Mouse (Mus musculus): Measurements from ENCODE around the gene 6030458C11Rik. TPM values are rescaled to one million over a fixed set of nuclear protein-coding genes. Genes with fewer than 3 reads are reported as not detected.
A peak's percentile ranks its signal among the peaks of the same experiment; 100 is the strongest.

The 6030458C11Rik gene
- 20.1 and 29.3 TPM in 2 replicates for polyA plus RNA-seq (2014; fragmentation: Nextera tagmentation; extraction: Ambion mirVana)

GRCm38 (mm10) chr15:12824197-12824952, at the start of gene 6030458C11Rik, which contains the start of gene Drosha:
Gene 6030458C11Rik (minus strand): TSS chr15:12824649.
Gene Drosha (plus strand): TSS chr15:12824815.
- H3K36me3 ChIP-seq (replicated peaks; ENCODE audit: control insufficient read depth, insufficient read depth), result peaks cover 49% of the 10 kb centered on the region
- peak; percentile 99 for DNase-seq (ENCODE audit: low spot score)
- ATAC-seq (ENCODE audit: low FRiP score), result peak; percentile 100
- H3K4me1 ChIP-seq (replicated peaks; ENCODE audit: control insufficient read depth, insufficient read depth, low read length), result peaks cover 23% of the 10 kb centered on the region
- H3K9me3 ChIP-seq (ENCODE audit: control insufficient read depth, low read length), result no peaks in the 10 kb centered on the region
- H3K4me2 ChIP-seq (replicated peaks), result peak within 1 kb of the TSS; percentile 81
- H3K27ac ChIP-seq, result peak within 1 kb of the TSS; percentile 82
- peak within 1 kb of the TSS; percentile 88 for H3K9ac ChIP-seq
- no peaks in the 10 kb centered on the region for H3K27me3 ChIP-seq (ENCODE audit: control insufficient read depth, insufficient read depth, low read length)
- peak within 1 kb of the TSS; percentile 84 for H3K4me3 ChIP-seq (replicated peaks; ENCODE audit: low read length)
- WGBS, result under 1% methylated on average over 67 of the region's 67 CpGs

- WGBS, result 73% methylated on average over 8 of the region's 8 CpGs
- no peak for DNase-seq (ENCODE audit: low spot score)
These were observed 42.8 kb upstream of the 6030458C11Rik start for GRCm38 (mm10) chr15:12867269-12867668.

GRCm38 (mm10) chr15:12865595-12866314, 41.3 kb upstream of the 6030458C11Rik start:
- DNase-seq (ENCODE audit: low spot score) (no peak), ATAC-seq (ENCODE audit: low FRiP score) (no peak)
- Histone ChIP-seq H3K4me3 (replicated peaks; ENCODE audit: low read length) (no peak overlapping the region), H3K27me3 (ENCODE audit: control insufficient read depth, insufficient read depth, low read length) (no peaks in the 10 kb centered on the region), H3K4me1 (replicated peaks; ENCODE audit: control insufficient read depth, insufficient read depth, low read length) (no peaks in the 10 kb centered on the region), H3K4me2 (replicated peaks) (no peak overlapping the region), H3K9me3 (ENCODE audit: control insufficient read depth, low read length) (no peaks in the 10 kb centered on the region), H3K9ac (no peak overlapping the region), H3K36me3 (replicated peaks; ENCODE audit: control insufficient read depth, insufficient read depth) (peaks cover 71% of the 10 kb centered on the region), H3K27ac (no peak overlapping the region)
- WGBS, result 88% methylated on average over 7 of the region's 7 CpGs

More at GRCm38 (mm10) chr15:12867269-12867668, 42.8 kb upstream of the 6030458C11Rik start:
- Histone ChIP-seq H3K27ac (no peak overlapping the region), H3K9me3 (ENCODE audit: control insufficient read depth, low read length) (no peaks in the 10 kb centered on the region), H3K4me1 (replicated peaks; ENCODE audit: control insufficient read depth, insufficient read depth, low read length) (no peaks in the 10 kb centered on the region), H3K9ac (no peak overlapping the region), H3K4me3 (replicated peaks; ENCODE audit: low read length) (no peak overlapping the region), H3K27me3 (ENCODE audit: control insufficient read depth, insufficient read depth, low read length) (no peaks in the 10 kb centered on the region), H3K4me2 (replicated peaks) (no peak overlapping the region), H3K36me3 (replicated peaks; ENCODE audit: control insufficient read depth, insufficient read depth) (peaks cover 62% of the 10 kb centered on the region)
- ATAC-seq (ENCODE audit: low FRiP score), result no peak

GRCm38 (mm10) chr15:12863669-12864068, 39.2 kb upstream of the 6030458C11Rik start:
- H3K4me3 ChIP-seq (replicated peaks; ENCODE audit: low read length), result no peak overlapping the region
- DNase-seq (ENCODE audit: low spot score) (peak; percentile 47), ATAC-seq (ENCODE audit: low FRiP score) (no peak)
- H3K36me3 ChIP-seq (replicated peaks; ENCODE audit: control insufficient read depth, insufficient read depth), result peaks cover 81% of the 10 kb centered on the region
- no peaks in the 10 kb centered on the region for H3K27me3 ChIP-seq (ENCODE audit: control insufficient read depth, insufficient read depth, low read length)
- H3K9ac ChIP-seq, result no peak overlapping the region
- 55% methylated on average over 1 of the region's 1 CpGs for WGBS
- H3K9me3 ChIP-seq (ENCODE audit: control insufficient read depth, low read length), result no peaks in the 10 kb centered on the region
- no peak overlapping the region for H3K27ac ChIP-seq
- no peaks in the 10 kb centered on the region for H3K4me1 ChIP-seq (replicated peaks; ENCODE audit: control insufficient read depth, insufficient read depth, low read length)
- no peak overlapping the region for H3K4me2 ChIP-seq (replicated peaks)

GRCm38 (mm10) chr15:12862061-12862460, 37.6 kb upstream of the 6030458C11Rik start:
- Histone ChIP-seq H3K4me3 (replicated peaks; ENCODE audit: low read length) (no peak overlapping the region), H3K4me2 (replicated peaks) (no peak overlapping the region), H3K4me1 (replicated peaks; ENCODE audit: control insufficient read depth, insufficient read depth, low read length) (no peaks in the 10 kb centered on the region), H3K9me3 (ENCODE audit: control insufficient read depth, low read length) (no peaks in the 10 kb centered on the region), H3K36me3 (replicated peaks; ENCODE audit: control insufficient read depth, insufficient read depth) (peaks cover 80% of the 10 kb centered on the region), H3K27me3 (ENCODE audit: control insufficient read depth, insufficient read depth, low read length) (no peaks in the 10 kb centered on the region), H3K9ac (no peak overlapping the region), H3K27ac (no peak overlapping the region)
- no peak for DNase-seq (ENCODE audit: low spot score)
- no peak for ATAC-seq (ENCODE audit: low FRiP score)
- WGBS, result 91% methylated on average over 3 of the region's 3 CpGs

GRCm38 (mm10) chr15:12858645-12859044, 34.2 kb upstream of the 6030458C11Rik start:
- DNase-seq (ENCODE audit: low spot score) (no peak), ATAC-seq (ENCODE audit: low FRiP score) (no peak)
- peaks cover 86% of the 10 kb centered on the region for H3K36me3 ChIP-seq (replicated peaks; ENCODE audit: control insufficient read depth, insufficient read depth)
- no peaks in the 10 kb centered on the region for H3K4me1 ChIP-seq (replicated peaks; ENCODE audit: control insufficient read depth, insufficient read depth, low read length)
- no peak overlapping the region for H3K27ac ChIP-seq
- H3K9ac ChIP-seq, result no peak overlapping the region
- WGBS, result 95% methylated on average over 3 of the region's 3 CpGs
- no peak overlapping the region for H3K4me2 ChIP-seq (replicated peaks)
- no peaks in the 10 kb centered on the region for H3K27me3 ChIP-seq (ENCODE audit: control insufficient read depth, insufficient read depth, low read length)
- no peaks in the 10 kb centered on the region for H3K9me3 ChIP-seq (ENCODE audit: control insufficient read depth, low read length)
- H3K4me3 ChIP-seq (replicated peaks; ENCODE audit: low read length), result no peak overlapping the region

- 95% methylated on average over 12 of the region's 12 CpGs for WGBS
- Histone ChIP-seq H3K27me3 (ENCODE audit: control insufficient read depth, insufficient read depth, low read length) (no peaks in the 10 kb centered on the region), H3K4me3 (replicated peaks; ENCODE audit: low read length) (no peak overlapping the region), H3K9ac (no peak overlapping the region), H3K36me3 (replicated peaks; ENCODE audit: control insufficient read depth, insufficient read depth) (peaks cover 89% of the 10 kb centered on the region), H3K4me1 (replicated peaks; ENCODE audit: control insufficient read depth, insufficient read depth, low read length) (no peaks in the 10 kb centered on the region), H3K4me2 (replicated peaks) (no peak overlapping the region), H3K9me3 (ENCODE audit: control insufficient read depth, low read length) (no peaks in the 10 kb centered on the region), H3K27ac (no peak overlapping the region)
- DNase-seq (ENCODE audit: low spot score) (no peak), ATAC-seq (ENCODE audit: low FRiP score) (no peak)
These were observed 33.5 kb upstream of the 6030458C11Rik start for GRCm38 (mm10) chr15:12857840-12858516.

- 98% methylated on average over 6 of the region's 6 CpGs for WGBS
- no peaks in the 10 kb centered on the region for H3K4me1 ChIP-seq (replicated peaks; ENCODE audit: control insufficient read depth, insufficient read depth, low read length)
- DNase-seq (ENCODE audit: low spot score) (no peak), ATAC-seq (ENCODE audit: low FRiP score) (no peak)
- no peak overlapping the region for H3K27ac ChIP-seq
- H3K4me3 ChIP-seq (replicated peaks; ENCODE audit: low read length), result no peak overlapping the region
- H3K9me3 ChIP-seq (ENCODE audit: control insufficient read depth, low read length), result no peaks in the 10 kb centered on the region
- H3K27me3 ChIP-seq (ENCODE audit: control insufficient read depth, insufficient read depth, low read length), result no peaks in the 10 kb centered on the region
- H3K4me2 ChIP-seq (replicated peaks), result no peak overlapping the region
- no peak overlapping the region for H3K9ac ChIP-seq
- peaks cover 93% of the 10 kb centered on the region for H3K36me3 ChIP-seq (replicated peaks; ENCODE audit: control insufficient read depth, insufficient read depth)
These were observed 32.3 kb upstream of the 6030458C11Rik start for GRCm38 (mm10) chr15:12856780-12857179.

GRCm38 (mm10) chr15:12853471-12853870, 29.0 kb upstream of the 6030458C11Rik start:
- no peaks in the 10 kb centered on the region for H3K9me3 ChIP-seq (ENCODE audit: control insufficient read depth, low read length)
- H3K4me1 ChIP-seq (replicated peaks; ENCODE audit: control insufficient read depth, insufficient read depth, low read length), result no peaks in the 10 kb centered on the region
- H3K9ac ChIP-seq, result no peak overlapping the region
- 92% methylated on average over 8 of the region's 8 CpGs for WGBS
- no peak overlapping the region for H3K27ac ChIP-seq
- no peak overlapping the region for H3K4me2 ChIP-seq (replicated peaks)
- no peaks in the 10 kb centered on the region for H3K27me3 ChIP-seq (ENCODE audit: control insufficient read depth, insufficient read depth, low read length)
- H3K4me3 ChIP-seq (replicated peaks; ENCODE audit: low read length), result no peak overlapping the region
- H3K36me3 ChIP-seq (replicated peaks; ENCODE audit: control insufficient read depth, insufficient read depth), result peaks cover 94% of the 10 kb centered on the region
- ATAC-seq (ENCODE audit: low FRiP score) (no peak), DNase-seq (ENCODE audit: low spot score) (no peak)
